Mouse (Mus musculus) liver, adult 2 months (tissue): ENCODE measurements at regions not wholly inside any gene's neighbourhood (a gene's known extent, or its start where the extent isn't known, plus 50 kb on each side); places are given as distances from the start of the nearest gene placed in this dataset.
A peak's percentile ranks its signal among the peaks of the same experiment; 100 is the strongest.

Experiments used
- DNase-seq: peaks from one replicate; pipeline ENCODE4 v3.0.0-alpha.2; 2011; ENCODE audit warnings: low read depth, low spot score; ENCODE audit errors: extremely low read depth
- H3K27ac ChIP-seq: fragments of 200-500 bp; replicated peaks from 2 replicates; pipeline ENCODE4 v1.5.1; 2012; ENCODE audit warnings: low read depth, mild to moderate bottlenecking, control low read depth, inconsistent platforms, low read length; ENCODE audit not compliant: insufficient read depth
- H3K27me3 ChIP-seq: fragments of 200-500 bp; 2 replicates; pipeline ENCODE4 v1.6.1; 2012; ENCODE audit warnings: mild to moderate bottlenecking, moderate library complexity, low read length, inconsistent platforms; ENCODE audit not compliant: control insufficient read depth, insufficient read depth
- H3K36me3 ChIP-seq: fragments of 200-500 bp; 2 replicates; pipeline ENCODE4 v1.6.1; 2012; ENCODE audit warnings: low read length, inconsistent platforms; ENCODE audit not compliant: control insufficient read depth, insufficient read depth
- H3K4me1 ChIP-seq: fragments of 200-500 bp; 2 replicates; pipeline ENCODE4 v1.6.1; 2011; ENCODE audit warnings: low read length; ENCODE audit not compliant: control insufficient read depth, insufficient read depth
- H3K4me3 ChIP-seq: fragments of 200-500 bp; 2 replicates; pipeline ENCODE4 v1.5.1; 2011; ENCODE audit warnings: low read depth, mild to moderate bottlenecking, control low read depth, low read length, moderate library complexity; ENCODE audit not compliant: insufficient read depth
- H3K79me2 ChIP-seq: fragments of 200-500 bp; 2 replicates; pipeline ENCODE4 v1.6.1; 2012; ENCODE audit warnings: inconsistent platforms, mild to moderate bottlenecking, low read length, moderate library complexity; ENCODE audit not compliant: control insufficient read depth, insufficient read depth
- H3K9ac ChIP-seq: fragments of 200-500 bp; 2 replicates; pipeline ENCODE4 v1.6.1; 2012; ENCODE audit warnings: low read depth, mild to moderate bottlenecking, control low read depth, inconsistent platforms, low read length
- CTCF ChIP-seq: fragments of 200-500 bp; IDR thresholded peaks from 2 replicates; pipeline ENCODE4 v1.5.1; 2011; ENCODE audit warnings: low read depth, low read length, control low read depth
- POLR2A ChIP-seq: fragments of 200-500 bp; IDR thresholded peaks from 2 replicates; pipeline ENCODE4 v1.6.1; 2011; ENCODE audit warnings: low read length, control low read depth; ENCODE audit not compliant: insufficient read depth; ENCODE audit errors: extremely low read depth
- WGBS: fragments of 180-500 bp; shearing (Covaris S2); methylation state at CpG from one replicate; pipeline ENCODE4 v1.1.7; 2018; 5-methylcytosine and 5-hydroxymethylcytosine counted together

DNA sequence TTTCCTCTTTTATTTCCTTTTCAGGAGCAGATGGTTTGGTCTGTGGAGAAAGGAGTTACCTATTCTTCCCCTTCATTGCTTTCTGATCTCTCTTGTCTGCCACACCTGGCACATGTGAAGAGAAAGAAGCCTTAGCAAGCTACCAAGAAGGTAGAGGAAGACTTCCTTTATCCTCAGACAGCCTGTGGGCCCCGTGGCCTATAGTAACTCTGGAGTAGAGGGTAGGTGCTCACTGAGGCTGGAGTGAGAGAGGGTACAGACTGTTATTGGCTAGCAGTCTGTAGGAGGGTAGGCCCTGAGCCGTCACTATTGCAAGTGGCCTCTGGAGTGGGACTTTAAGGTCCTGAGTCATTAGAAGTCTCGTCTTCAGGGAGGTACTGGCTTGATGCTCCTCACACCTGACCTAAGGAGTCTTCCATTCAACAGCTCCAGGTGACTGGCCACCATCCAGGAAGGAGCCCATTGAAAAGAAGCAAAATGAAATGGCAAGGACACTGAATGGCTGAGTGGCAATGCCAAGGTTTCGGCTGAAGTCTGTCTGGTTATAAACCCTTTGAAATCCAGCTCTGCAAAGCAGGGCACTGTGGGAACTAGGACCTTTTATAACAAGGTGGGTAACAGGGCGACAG lies 186.2 kb upstream of the Map3k1 start:
- TF ChIP-seq CTCF = no peak
- no peaks in the 10 kb centered on the region for H3K36me3 ChIP-seq
- H3K27ac ChIP-seq = no peak overlapping the region
- 90% methylated on average over 5 of the region's 5 CpGs for WGBS
- no peaks in the 10 kb centered on the region for H3K27me3 ChIP-seq
- H3K79me2 ChIP-seq = no peaks in the 10 kb centered on the region
- H3K9ac ChIP-seq = no peak overlapping the region
- H3K4me1 ChIP-seq = no peaks in the 10 kb centered on the region; the same call in 1 of the 2 replicates
- no peak for DNase-seq
- H3K4me3 ChIP-seq = no peak overlapping the region

GRCm38 (mm10) chr13:111995716-111996115 lies 186.9 kb upstream of the Map3k1 start:
- Histone ChIP-seq H3K4me1 (no peaks in the 10 kb centered on the region; the same call in 1 of the 2 replicates), H3K27ac (no peak overlapping the region), H3K9ac (no peak overlapping the region), H3K27me3 (no peaks in the 10 kb centered on the region), H3K79me2 (no peaks in the 10 kb centered on the region), H3K4me3 (no peak overlapping the region), H3K36me3 (no peaks in the 10 kb centered on the region)
- TF ChIP-seq CTCF = no peak
- 92% methylated on average over 6 of the region's 6 CpGs for WGBS
- no peak for DNase-seq

- DNase-seq = peak; percentile 40
- H3K79me2 ChIP-seq = no peaks in the 10 kb centered on the region
- H3K36me3 ChIP-seq = no peaks in the 10 kb centered on the region
- H3K9ac ChIP-seq = no peak overlapping the region
- TF ChIP-seq POLR2A (no peak), CTCF (no peak)
- no peak overlapping the region for H3K27ac ChIP-seq
- H3K4me3 ChIP-seq = no peak overlapping the region
- no peaks in the 10 kb centered on the region for H3K27me3 ChIP-seq
- 62% methylated on average over 11 of the region's 11 CpGs for WGBS
- H3K4me1 ChIP-seq = no peaks in the 10 kb centered on the region; the same call in 1 of the 2 replicates
Observed at GRCm38 (mm10) chr13:111996910-111997309, 188.1 kb upstream of the Map3k1 start.

DNA sequence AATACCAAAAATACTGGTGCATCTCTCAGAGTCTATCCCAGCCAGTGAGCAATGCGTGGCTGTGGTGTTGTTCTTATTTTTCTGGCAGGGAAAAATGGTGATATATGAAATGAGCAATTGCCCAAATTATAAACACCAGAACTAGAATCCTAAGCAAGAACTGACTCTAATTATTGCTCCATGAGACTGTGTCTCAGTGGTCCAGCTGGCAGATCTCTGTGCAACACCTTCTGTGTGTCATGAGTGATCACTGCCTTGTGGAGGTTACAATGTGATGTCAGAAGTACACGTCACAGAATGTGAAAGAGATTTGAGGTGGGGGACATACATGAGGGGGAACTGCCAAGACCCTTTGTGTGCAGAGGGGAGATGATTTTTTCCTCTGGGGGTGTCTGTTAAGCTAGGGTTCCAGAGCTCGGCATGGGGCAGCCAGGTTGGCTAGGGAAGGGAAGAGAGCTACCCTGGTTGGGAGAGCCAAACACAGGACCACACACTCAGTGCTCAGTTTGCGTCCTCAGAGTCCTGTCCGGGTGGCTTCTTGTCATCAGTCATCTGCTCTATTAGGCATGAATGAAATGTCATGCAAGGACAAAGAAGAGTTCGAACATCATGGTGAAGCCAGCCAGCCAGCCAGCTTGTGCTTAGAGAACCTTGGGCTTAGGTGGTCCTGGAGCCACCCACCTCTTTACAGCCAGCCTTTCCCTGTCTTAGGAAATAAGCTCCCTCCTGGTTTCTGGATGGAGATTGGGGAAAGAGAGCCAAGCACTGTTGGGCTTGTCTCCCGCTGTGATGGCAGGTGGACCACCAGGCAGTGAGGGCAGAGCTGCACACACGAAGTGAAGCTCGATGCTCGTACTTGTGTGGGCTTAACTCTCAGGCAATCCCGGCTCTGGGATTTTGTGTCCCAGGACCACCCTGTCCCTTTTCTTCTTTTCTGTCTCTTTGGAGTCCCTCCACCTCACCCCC lies 189.5 kb upstream of the Map3k1 start:
- DNase-seq = no peak
- Histone ChIP-seq H3K4me3 (no peak overlapping the region), H3K27ac (no peak overlapping the region), H3K9ac (no peak overlapping the region), H3K27me3 (no peaks in the 10 kb centered on the region), H3K4me1 (peaks cover 3% of the 10 kb centered on the region; the same call in 1 of the 2 replicates), H3K36me3 (no peaks in the 10 kb centered on the region), H3K79me2 (no peaks in the 10 kb centered on the region)
- WGBS = 96% methylated on average over 11 of the region's 11 CpGs
- TF ChIP-seq CTCF (no peak), POLR2A (no peak)

- TF ChIP-seq POLR2A = no peak
- no peak for TF ChIP-seq CTCF
- no peaks in the 10 kb centered on the region for H3K79me2 ChIP-seq
- no peak overlapping the region for H3K27ac ChIP-seq
- no peaks in the 10 kb centered on the region for H3K36me3 ChIP-seq
- WGBS = 93% methylated on average over 6 of the region's 6 CpGs
- H3K4me3 ChIP-seq = no peak overlapping the region
- H3K4me1 ChIP-seq = peaks cover 3% of the 10 kb centered on the region; the same call in 1 of the 2 replicates
- DNase-seq = no peak
- no peak overlapping the region for H3K9ac ChIP-seq
- H3K27me3 ChIP-seq = no peaks in the 10 kb centered on the region
Observed at GRCm38 (mm10) chr13:111999647-112000292, 191.0 kb upstream of the Map3k1 start.

DNA sequence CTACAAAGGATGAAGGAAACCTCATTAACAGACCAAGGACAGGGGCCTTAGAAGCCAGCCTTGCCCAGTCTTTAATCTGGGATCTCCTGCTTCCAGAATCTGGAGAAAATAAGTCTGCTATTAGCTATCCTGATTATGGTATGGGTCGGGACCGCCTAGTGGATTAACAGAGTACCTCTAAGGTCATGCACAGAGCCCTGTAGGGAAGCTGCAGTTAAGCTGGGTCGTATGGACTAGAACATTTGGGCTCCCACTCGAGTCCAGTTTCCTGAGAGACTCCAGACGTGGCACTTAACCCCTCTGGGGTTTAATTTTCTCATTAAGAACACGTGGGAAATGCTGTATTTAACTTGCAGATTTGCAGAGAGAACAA lies 191.5 kb upstream of the Map3k1 start:
- TF ChIP-seq CTCF (no peak), POLR2A (no peak)
- no peak for DNase-seq
- 79% methylated on average over 6 of the region's 6 CpGs for WGBS
- H3K36me3 ChIP-seq = no peaks in the 10 kb centered on the region
- H3K4me1 ChIP-seq = peaks cover 3% of the 10 kb centered on the region; the same call in 1 of the 2 replicates
- no peak overlapping the region for H3K4me3 ChIP-seq
- no peaks in the 10 kb centered on the region for H3K27me3 ChIP-seq
- H3K9ac ChIP-seq = no peak overlapping the region
- no peaks in the 10 kb centered on the region for H3K79me2 ChIP-seq
- H3K27ac ChIP-seq = no peak overlapping the region
